In the genomic region with DNA sequence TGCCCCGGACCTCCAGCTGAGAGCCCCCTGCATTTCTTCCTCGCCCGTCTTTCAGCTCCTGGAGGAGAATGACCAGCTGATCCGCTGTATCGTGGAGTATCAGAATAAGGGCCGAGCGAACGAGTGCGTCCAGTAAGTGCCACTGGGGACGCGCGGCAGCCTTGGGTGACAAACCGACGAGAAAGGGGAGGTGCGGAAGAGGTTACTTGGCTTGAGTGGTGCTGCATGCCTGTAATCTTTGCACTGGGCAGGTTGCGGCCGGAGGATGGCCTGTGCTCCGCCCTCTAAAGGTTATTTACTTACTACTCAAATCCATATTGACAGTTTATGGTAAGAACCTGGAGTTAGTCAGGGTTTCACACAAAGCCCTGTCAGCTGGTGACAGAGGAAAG, we compare ENCODE assay signal across 8 mouse cellular contexts. TPM values are rescaled to one million over a fixed set of nuclear protein-coding genes. Genes with fewer than 3 reads are reported as not detected.
DNase-seq lines count a peak whose midpoint lies in the region; ATAC-seq lines count a peak whose summit lies in the region.

No protein-coding gene starts in this region.

- ATAC-seq in heart, embryonic 14.5 days (ENCODE audit: insufficient number of reproducible peaks, insufficient read depth, low FRiP score, low read depth) = peak; percentile 33; the same call in 1 of the 2 replicates
- ATAC-seq in erythroid progenitor cell, adult 5-6 weeks (replicated peaks; ENCODE audit: low FRiP score, poor library complexity, severe bottlenecking) = peak; percentile 75
- ATAC-seq in limb, embryonic 13.5 days (ENCODE audit: low FRiP score, low read depth) = peak; percentile 9; the same call in 1 of the 2 replicates
- peak; percentile 26 for ATAC-seq in midbrain, embryonic 16.5 days

- peak overlapping the region; percentile 69 for H3K4me2 ChIP-seq in heart, embryonic 14.5 days (ENCODE audit: low read length)
- H3K4me2 ChIP-seq in limb, embryonic 13.5 days (replicated peaks) = peak overlapping the region; percentile 89
- H3K4me2 ChIP-seq in midbrain, embryonic 16.5 days (ENCODE audit: low read length) = peak overlapping the region; percentile 84

- H3K4me1 ChIP-seq in heart, embryonic 14.5 days (ENCODE audit: control insufficient read depth in 2 of 2, insufficient read depth in 2 of 2, low read length in 2 of 2) = peaks cover 4 to 22% of the 10 kb centered on the region in 2 experiments
- H3K4me1 ChIP-seq in limb, embryonic 13.5 days = peaks cover 21% of the 10 kb centered on the region
- peaks cover 17% of the 10 kb centered on the region for H3K4me1 ChIP-seq in midbrain, embryonic 16.5 days (ENCODE audit: control insufficient read depth, insufficient read depth, low read length)

- H3K36me3 ChIP-seq in heart, embryonic 14.5 days (ENCODE audit: control insufficient read depth, insufficient read depth, low read length) = peaks cover 20% of the 10 kb centered on the region
- peaks cover 17% of the 10 kb centered on the region for H3K36me3 ChIP-seq in limb, embryonic 13.5 days
- no peaks in the 10 kb centered on the region for H3K36me3 ChIP-seq in midbrain, embryonic 16.5 days (ENCODE audit: control insufficient read depth, insufficient read depth, low read length)

- DNase-seq in heart, postnatal 14 days = no peak
- DNase-seq in ES-CJ7 (ENCODE audit: low read depth, low spot score) = peak; percentile 17
- DNase-seq in retina, embryonic 14.5 days (ENCODE audit: low spot score) = no peak
- DNase-seq in left cerebral cortex, postnatal 36 days (ENCODE audit: low spot score in 2 of 2) = no peak

- no peaks in the 10 kb centered on the region for H3K27me3 ChIP-seq in heart, embryonic 14.5 days (ENCODE audit: control insufficient read depth, insufficient read depth, low read length)
- H3K27me3 ChIP-seq in limb, embryonic 13.5 days = peaks cover 2% of the 10 kb centered on the region; the same call in 1 of the 2 replicates
- H3K27me3 ChIP-seq in midbrain, embryonic 16.5 days (ENCODE audit: control insufficient read depth, insufficient read depth, low read depth, low read length) = no peaks in the 10 kb centered on the region

- peak overlapping the region; percentile 98 to 99 for H3K27ac ChIP-seq in heart, embryonic 14.5 days (replicated peaks in 1 of 2; ENCODE audit: control insufficient read depth in 1 of 2, insufficient read depth in 1 of 2, low read depth in 2 of 2, low read length in 2 of 2)
- peak overlapping the region; percentile 80 for H3K27ac ChIP-seq in limb, embryonic 13.5 days
- peak overlapping the region; percentile 94 for H3K27ac ChIP-seq in midbrain, embryonic 16.5 days (ENCODE audit: low read length)

- intact Hi-C loops in heart, postnatal 14 days (cut with DNase I) = no loop called here
- intact Hi-C loops in left cerebral cortex, postnatal 36 days (cut with DNase I) = loop anchor here (1.0 kb wide), 1 partner anchor 9 kb away; a partner anchor contains a TSS

- peak overlapping the region; percentile 95 for H3K9ac ChIP-seq in heart, embryonic 14.5 days (ENCODE audit: low read length)
- peak overlapping the region; percentile 95 for H3K9ac ChIP-seq in limb, embryonic 13.5 days
- H3K9ac ChIP-seq in midbrain, embryonic 16.5 days (ENCODE audit: low read depth, low read length) = peak overlapping the region; percentile 89

- 1% methylated on average over 18 of the region's 18 CpGs for WGBS in heart, embryonic 14.5 days
- 0% methylated on average over 18 of the region's 18 CpGs for WGBS in limb, embryonic 13.5 days
- WGBS in midbrain, embryonic 16.5 days = under 1% methylated on average over 18 of the region's 18 CpGs

- H3K4me3 ChIP-seq in heart, embryonic 14.5 days (ENCODE audit: control insufficient read depth in 1 of 2, insufficient read depth in 1 of 2, low read depth in 1 of 2, low read length in 2 of 2) = peak overlapping the region; percentile 87 to 88
- peak overlapping the region; percentile 78 for H3K4me3 ChIP-seq in limb, embryonic 13.5 days
- H3K4me3 ChIP-seq in midbrain, embryonic 16.5 days (ENCODE audit: low read depth, low read length) = peak overlapping the region; percentile 82

- H3K9me3 ChIP-seq in heart, embryonic 14.5 days (ENCODE audit: control insufficient read depth, low read length) = no peaks in the 10 kb centered on the region
- no peaks in the 10 kb centered on the region for H3K9me3 ChIP-seq in limb, embryonic 13.5 days
- H3K9me3 ChIP-seq in midbrain, embryonic 16.5 days (replicated peaks; ENCODE audit: control insufficient read depth, low read length, poor library complexity, severe bottlenecking) = no peaks in the 10 kb centered on the region

RNA-seq across cellular contexts. Expression of a gene that starts 0.5 kb away (rescaled TPM):
- polyA plus RNA-seq in heart, embryonic 14.5 days (2014; fragmentation: Nextera tagmentation; extraction: Ambion mirVana) = 227 and 237 TPM in 2 replicates
- total RNA-seq in heart, postnatal 14 days (2021) = 100 to 1,000 TPM; 128 to 131 TPM
- total RNA-seq in erythroid progenitor cell, adult 5-6 weeks (2015; ENCODE audit: low replicate concordance) = 8.8 and 47.2 TPM in 2 replicates
- total RNA-seq in erythroid progenitor cell, adult 5-6 weeks (2017; ENCODE audit: low replicate concordance) = 17.2 and 52.3 TPM in 2 replicates
- 128 and 142 TPM in 2 replicates for polyA plus RNA-seq in limb, embryonic 13.5 days (2015; fragmentation: Nextera tagmentation; extraction: Ambion mirVana)
- 143 and 157 TPM in 2 replicates for polyA plus RNA-seq in midbrain, embryonic 16.5 days (2015; fragmentation: Nextera tagmentation; extraction: Ambion mirVana)
- 10 to 100 TPM; 84.5 to 84.6 TPM for total RNA-seq in left cerebral cortex, postnatal 36 days (2021)

RNA-seq across cellular contexts. Expression of a gene that starts 5.3 kb away (rescaled TPM):
- 4.4 and 4.9 TPM in 2 replicates for polyA plus RNA-seq in heart, embryonic 14.5 days (2014; fragmentation: Nextera tagmentation; extraction: Ambion mirVana)
- total RNA-seq in heart, postnatal 14 days (2021) = 1 to 10 TPM; 5.3 to 5.8 TPM
- 4.3 and 5.9 TPM in 2 replicates for total RNA-seq in erythroid progenitor cell, adult 5-6 weeks (2015; ENCODE audit: low replicate concordance)
- total RNA-seq in erythroid progenitor cell, adult 5-6 weeks (2017; ENCODE audit: low replicate concordance) = 2.6 and 4.8 TPM in 2 replicates
- 13.4 and 15.4 TPM in 2 replicates for polyA plus RNA-seq in limb, embryonic 13.5 days (2015; fragmentation: Nextera tagmentation; extraction: Ambion mirVana)
- polyA plus RNA-seq in midbrain, embryonic 16.5 days (2015; fragmentation: Nextera tagmentation; extraction: Ambion mirVana) = 32.0 and 34.5 TPM in 2 replicates
- total RNA-seq in left cerebral cortex, postnatal 36 days (2021) = 10 to 100 TPM; 26.6 to 26.8 TPM

RNA-seq across cellular contexts. Expression of a gene that starts 8.4 kb away (rescaled TPM):
- polyA plus RNA-seq in heart, embryonic 14.5 days (2014; fragmentation: Nextera tagmentation; extraction: Ambion mirVana) = 48.7 and 50.4 TPM in 2 replicates
- total RNA-seq in heart, postnatal 14 days (2021) = 10 to 100 TPM; 44.8 to 46.5 TPM
- total RNA-seq in erythroid progenitor cell, adult 5-6 weeks (2015; ENCODE audit: low replicate concordance) = 225 and 240 TPM in 2 replicates
- total RNA-seq in erythroid progenitor cell, adult 5-6 weeks (2017; ENCODE audit: low replicate concordance) = 322 and 375 TPM in 2 replicates
- polyA plus RNA-seq in limb, embryonic 13.5 days (2015; fragmentation: Nextera tagmentation; extraction: Ambion mirVana) = 82.4 and 84.1 TPM in 2 replicates
- polyA plus RNA-seq in midbrain, embryonic 16.5 days (2015; fragmentation: Nextera tagmentation; extraction: Ambion mirVana) = 45.3 and 63.1 TPM in 2 replicates
- 100 to 1,000 TPM in 1 of 2 experiments, 10 to 100 TPM in 1; 73.1 to 147 TPM for total RNA-seq in left cerebral cortex, postnatal 36 days (2021)

RNA-seq across cellular contexts. Expression of a gene that starts 48.5 kb away (rescaled TPM):
- polyA plus RNA-seq in heart, embryonic 14.5 days (2014; fragmentation: Nextera tagmentation; extraction: Ambion mirVana) = 14.0 and 16.5 TPM in 2 replicates
- total RNA-seq in heart, postnatal 14 days (2021) = 10 to 100 TPM; 89.4 to 91.9 TPM
- total RNA-seq in erythroid progenitor cell, adult 5-6 weeks (2015; ENCODE audit: low replicate concordance) = 1.1 TPM in 1 of 2 replicates, not detected in the other
- 0.77 TPM in 1 of 2 replicates, not detected in the other for total RNA-seq in erythroid progenitor cell, adult 5-6 weeks (2017; ENCODE audit: low replicate concordance)
- polyA plus RNA-seq in limb, embryonic 13.5 days (2015; fragmentation: Nextera tagmentation; extraction: Ambion mirVana) = 18.9 and 19.3 TPM in 2 replicates
- polyA plus RNA-seq in midbrain, embryonic 16.5 days (2015; fragmentation: Nextera tagmentation; extraction: Ambion mirVana) = 21.1 and 23.6 TPM in 2 replicates
- total RNA-seq in left cerebral cortex, postnatal 36 days (2021) = 100 to 1,000 TPM; 111 to 112 TPM

Comparison
In these comparisons a context has a peak if more than half of its experiments do, and no peak if none do; other contexts are left out.
1. ATAC-seq: peak in every context shown above with its lines; median percentile 75 in erythroid progenitor cell, adult 5-6 weeks; 33 in heart, embryonic 14.5 days; 26 in midbrain, embryonic 16.5 days; 9 in limb, embryonic 13.5 days.
2. RNA of a gene that starts 5.3 kb away (total RNA-seq): 26.6 to 26.8 TPM in left cerebral cortex, postnatal 36 days; 2.6 to 5.9 TPM in erythroid progenitor cell, adult 5-6 weeks and 5.3 to 5.8 TPM in heart, postnatal 14 days; every median in the first group is over 4 times any median in the second.
3. Peak in every context shown above with its lines, with median percentiles within 50 percentile points of each other: H3K27ac ChIP-seq, H3K4me2 ChIP-seq, H3K4me3 ChIP-seq and H3K9ac ChIP-seq.